Mouse (Mus musculus) bone marrow, adult 2 months (tissue): ENCODE data around the gene Sp8.

ENCODE experiments used
- CTCF ChIP-seq: fragments of 200-500 bp; IDR thresholded peaks from 2 replicates; pipeline ENCODE4 v1.5.1; 2011; ENCODE audit warnings: low read length, control low read depth; ENCODE audit not compliant: control insufficient read depth, insufficient read depth
- POLR2A ChIP-seq: fragments of 200-500 bp; IDR thresholded peaks from 2 replicates; pipeline ENCODE4 v1.6.1; 2011; ENCODE audit warnings: low read depth, mild to moderate bottlenecking, control low read depth, low read length, borderline replicate concordance; ENCODE audit not compliant: control insufficient read depth

- TF ChIP-seq CTCF (no peak), POLR2A (no peak)
These were observed 3.2 kb downstream of the Sp8 start for GRCm38 (mm10) chr12:118849203-118849861.
